Mouse (Mus musculus) forebrain, embryonic 13.5 days (tissue): ENCODE data around the gene Rhoh. TPM values are rescaled to one million over a fixed set of nuclear protein-coding genes. Genes with fewer than 3 reads are reported as not detected.

Experiments
- ATAC-seq: fragments of 200-750 bp; cut with Nextera tagmentation; 2 replicates; pipeline ENCODE4 v1.8.0; 2017
- H3K27ac ChIP-seq: fragments of 300-500 bp; sonication (generic); 2 replicates; pipeline ENCODE4 v1.5.1; 2015; ENCODE audit warnings: inconsistent platforms, mild to moderate bottlenecking, moderate library complexity
- H3K27me3 ChIP-seq: fragments of 300-500 bp; sonication (generic); 2 replicates; pipeline ENCODE4 v1.6.1; 2015; ENCODE audit warnings: mild to moderate bottlenecking, inconsistent platforms
- H3K36me3 ChIP-seq: fragments of 300-500 bp; sonication (generic); 2 replicates; pipeline ENCODE4 v1.6.1; 2015; ENCODE audit warnings: mild to moderate bottlenecking, inconsistent platforms; ENCODE audit not compliant: poor library complexity, severe bottlenecking
- H3K4me1 ChIP-seq: fragments of 300-500 bp; sonication (generic); 2 replicates; pipeline ENCODE4 v1.6.1; 2015; ENCODE audit warnings: inconsistent platforms
- H3K4me2 ChIP-seq: fragments of 300-500 bp; sonication (generic); 2 replicates; pipeline ENCODE4 v1.6.1; 2015; ENCODE audit warnings: inconsistent platforms, mild to moderate bottlenecking, moderate library complexity
- H3K4me3 ChIP-seq: fragments of 300-500 bp; sonication (generic); 2 replicates; pipeline ENCODE4 v1.5.1; 2015; ENCODE audit warnings: mild to moderate bottlenecking, inconsistent platforms
- H3K9ac ChIP-seq: fragments of 300-500 bp; sonication (generic); 2 replicates; pipeline ENCODE4 v1.6.1; 2015; ENCODE audit warnings: mild to moderate bottlenecking, inconsistent platforms
- H3K9me3 ChIP-seq: fragments of 300-500 bp; sonication (generic); replicated peaks from 2 replicates; pipeline ENCODE4 v1.6.1; 2016; ENCODE audit warnings: inconsistent platforms
- WGBS: fragments of 180-500 bp; shearing (Covaris S2); methylation state at CpG from one replicate; pipeline ENCODE4 v1.1.7; 2015; 5-methylcytosine and 5-hydroxymethylcytosine counted together
- polyA plus RNA-seq: library from polyadenylated mRNA; unstranded; fragments of >200 nt; fragmentation: Nextera tagmentation; extraction: Ambion mirVana; gene quantifications from 2 replicates; pipeline ENCODE4 v1.2.1, GENCODE M21; 2015

Rhoh gene
- polyA plus RNA-seq = 0.29 and 0.32 TPM in 2 replicates

- 86% methylated on average over 10 of the region's 10 CpGs for WGBS
- no peak within 1 kb of the TSS for H3K27ac ChIP-seq
- H3K4me2 ChIP-seq = no peak within 1 kb of the TSS
- no peak within 1 kb of the TSS for H3K9ac ChIP-seq
- no peaks in the 10 kb centered on the region for H3K36me3 ChIP-seq
- H3K4me3 ChIP-seq = no peak within 1 kb of the TSS
- no peaks in the 10 kb centered on the region for H3K4me1 ChIP-seq
- no peaks in the 10 kb centered on the region for H3K27me3 ChIP-seq
- no peaks in the 10 kb centered on the region for H3K9me3 ChIP-seq
- no peak for ATAC-seq
Measured at GRCm38 (mm10) chr5:65861154-65861944, at the start of gene Rhoh. TSS of gene Rhoh (plus strand) at chr5:65861213.

- Histone ChIP-seq H3K4me3 (no peak overlapping the region), H3K9me3 (no peaks in the 10 kb centered on the region), H3K36me3 (peaks cover 71% of the 10 kb centered on the region), H3K4me2 (no peak overlapping the region), H3K27me3 (no peaks in the 10 kb centered on the region), H3K27ac (no peak overlapping the region), H3K9ac (no peak overlapping the region), H3K4me1 (no peaks in the 10 kb centered on the region)
- WGBS = 79% methylated on average over 5 of the region's 5 CpGs
- no peak for ATAC-seq
Measured at GRCm38 (mm10) chr5:65823601-65824133, 37.3 kb upstream of the Rhoh start.

GRCm38 (mm10) chr5:65826476-65826875 is 34.5 kb upstream of the Rhoh start:
- Histone ChIP-seq H3K4me1 (no peaks in the 10 kb centered on the region), H3K27ac (no peak overlapping the region), H3K36me3 (peaks cover 47% of the 10 kb centered on the region), H3K27me3 (no peaks in the 10 kb centered on the region), H3K9me3 (no peaks in the 10 kb centered on the region), H3K4me2 (no peak overlapping the region), H3K4me3 (no peak overlapping the region), H3K9ac (no peak overlapping the region)
- no peak for ATAC-seq
- WGBS = 97% methylated on average over 4 of the region's 4 CpGs

GRCm38 (mm10) chr5:65827102-65827501 is 33.9 kb upstream of the Rhoh start:
- Histone ChIP-seq H3K27me3 (no peaks in the 10 kb centered on the region), H3K4me3 (no peak overlapping the region), H3K4me2 (no peak overlapping the region), H3K4me1 (no peaks in the 10 kb centered on the region), H3K36me3 (peaks cover 41% of the 10 kb centered on the region), H3K9ac (no peak overlapping the region), H3K9me3 (no peaks in the 10 kb centered on the region), H3K27ac (no peak overlapping the region)
- no peak for ATAC-seq
- 94% methylated on average over 8 of the region's 8 CpGs for WGBS

GRCm38 (mm10) chr5:65828261-65828660 is 32.8 kb upstream of the Rhoh start:
- no peak for ATAC-seq
- Histone ChIP-seq H3K27me3 (no peaks in the 10 kb centered on the region), H3K9ac (no peak overlapping the region), H3K4me2 (no peak overlapping the region), H3K4me1 (no peaks in the 10 kb centered on the region), H3K9me3 (no peaks in the 10 kb centered on the region), H3K4me3 (no peak overlapping the region), H3K36me3 (peaks cover 31% of the 10 kb centered on the region), H3K27ac (no peak overlapping the region)
- 91% methylated on average over 5 of the region's 5 CpGs for WGBS

GRCm38 (mm10) chr5:65829059-65829458 is 32.0 kb upstream of the Rhoh start:
- H3K4me1 ChIP-seq = no peaks in the 10 kb centered on the region
- H3K9ac ChIP-seq = no peak overlapping the region
- H3K27me3 ChIP-seq = no peaks in the 10 kb centered on the region
- H3K27ac ChIP-seq = no peak overlapping the region
- ATAC-seq = no peak
- H3K36me3 ChIP-seq = peaks cover 27% of the 10 kb centered on the region
- H3K4me3 ChIP-seq = no peak overlapping the region
- no peak overlapping the region for H3K4me2 ChIP-seq
- no peaks in the 10 kb centered on the region for H3K9me3 ChIP-seq
- WGBS = 84% methylated on average over 2 of the region's 2 CpGs

- H3K4me3 ChIP-seq = no peak overlapping the region
- no peaks in the 10 kb centered on the region for H3K4me1 ChIP-seq
- H3K9me3 ChIP-seq = no peaks in the 10 kb centered on the region
- no peak for ATAC-seq
- no peak overlapping the region for H3K9ac ChIP-seq
- H3K36me3 ChIP-seq = peaks cover 5% of the 10 kb centered on the region
- WGBS = 90% methylated on average over 11 of the region's 11 CpGs
- no peaks in the 10 kb centered on the region for H3K27me3 ChIP-seq
- H3K27ac ChIP-seq = no peak overlapping the region
- no peak overlapping the region for H3K4me2 ChIP-seq
Measured at GRCm38 (mm10) chr5:65831917-65832618, 28.9 kb upstream of the Rhoh start.

- no peaks in the 10 kb centered on the region for H3K4me1 ChIP-seq
- 84% methylated on average over 3 of the region's 3 CpGs for WGBS
Measured at GRCm38 (mm10) chr5:65833092-65833491, 27.9 kb upstream of the Rhoh start.

GRCm38 (mm10) chr5:65833766-65834498 is 27.1 kb upstream of the Rhoh start:
- ATAC-seq = no peak
- WGBS = 92% methylated on average over 8 of the region's 8 CpGs
- H3K27ac ChIP-seq = no peak overlapping the region

More at GRCm38 (mm10) chr5:65833092-65833491, 27.9 kb upstream of the Rhoh start:
- H3K27me3 ChIP-seq = no peaks in the 10 kb centered on the region
- 0 out of 2 replicates have a peak, but pooled peaks cover 2% of the 10 kb centered on the region for H3K36me3 ChIP-seq
- H3K4me2 ChIP-seq = no peak overlapping the region
- no peak overlapping the region for H3K4me3 ChIP-seq
- ATAC-seq = no peak
- H3K9ac ChIP-seq = no peak overlapping the region
- H3K9me3 ChIP-seq = no peaks in the 10 kb centered on the region
- H3K27ac ChIP-seq = no peak overlapping the region

GRCm38 (mm10) chr5:65838053-65838452 is 23.0 kb upstream of the Rhoh start:
- Histone ChIP-seq H3K4me1 (no peaks in the 10 kb centered on the region), H3K4me3 (no peak overlapping the region), H3K9me3 (no peaks in the 10 kb centered on the region), H3K9ac (no peak overlapping the region), H3K36me3 (no peaks in the 10 kb centered on the region), H3K27ac (no peak overlapping the region), H3K27me3 (no peaks in the 10 kb centered on the region), H3K4me2 (no peak overlapping the region)
- ATAC-seq = no peak
- 87% methylated on average over 6 of the region's 6 CpGs for WGBS

More at GRCm38 (mm10) chr5:65833766-65834498, 27.1 kb upstream of the Rhoh start:
- Histone ChIP-seq H3K36me3 (0 out of 2 replicates have a peak, but pooled peaks cover 2% of the 10 kb centered on the region), H3K4me3 (no peak overlapping the region), H3K27me3 (no peaks in the 10 kb centered on the region), H3K4me1 (no peaks in the 10 kb centered on the region), H3K9ac (no peak overlapping the region), H3K4me2 (no peak overlapping the region), H3K9me3 (no peaks in the 10 kb centered on the region)

GRCm38 (mm10) chr5:65842947-65843346 is 18.1 kb upstream of the Rhoh start:
- Histone ChIP-seq H3K9ac (no peak overlapping the region), H3K27me3 (no peaks in the 10 kb centered on the region), H3K9me3 (no peaks in the 10 kb centered on the region), H3K4me2 (no peak overlapping the region), H3K36me3 (no peaks in the 10 kb centered on the region), H3K27ac (no peak overlapping the region), H3K4me3 (no peak overlapping the region), H3K4me1 (no peaks in the 10 kb centered on the region)
- no peak for ATAC-seq
- WGBS = 87% methylated on average over 7 of the region's 7 CpGs

- WGBS = 88% methylated on average over 8 of the region's 8 CpGs
- no peak overlapping the region for H3K4me2 ChIP-seq
- H3K9me3 ChIP-seq = no peaks in the 10 kb centered on the region
- H3K4me1 ChIP-seq = no peaks in the 10 kb centered on the region
- no peaks in the 10 kb centered on the region for H3K27me3 ChIP-seq
- no peak overlapping the region for H3K4me3 ChIP-seq
- no peak for ATAC-seq
- no peak overlapping the region for H3K27ac ChIP-seq
- H3K9ac ChIP-seq = no peak overlapping the region
- H3K36me3 ChIP-seq = no peaks in the 10 kb centered on the region
Measured at GRCm38 (mm10) chr5:65846534-65846933, 14.5 kb upstream of the Rhoh start.
